ENCODE assay signal across 1 mouse cellular context in the genomic region with DNA sequence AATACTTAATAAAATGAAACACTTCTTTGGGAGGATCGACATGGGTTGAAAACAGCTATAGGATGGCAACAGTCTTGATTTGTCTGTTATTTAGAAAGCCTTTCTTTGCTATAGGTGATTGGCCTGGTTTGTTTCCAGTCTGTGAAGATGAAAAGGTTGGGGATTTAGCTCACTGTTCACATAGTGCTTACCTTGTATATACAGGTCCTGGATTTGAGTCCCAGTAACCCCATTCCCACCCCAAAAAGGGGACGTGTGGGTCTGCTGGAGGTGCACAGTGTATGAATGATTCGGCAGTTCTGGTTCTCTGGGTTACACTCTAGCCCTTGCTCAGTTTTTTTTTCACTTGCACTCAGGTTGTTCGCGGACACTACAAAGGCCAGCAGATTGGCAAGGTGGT.
TF ChIP-seq lines count a peak whose summit lies in the region.

No protein-coding gene starts in this region.

TF ChIP-seq in CH12.LX, 34 proteins besides CTCF, POLR2A, EP300 and RAD21:
- TF ChIP-seq SMC3 (IDR thresholded peaks at IDR 0.05; ENCODE audit: low read depth, low read length) (no peak), MAFK (IDR thresholded peaks at IDR 0.05; ENCODE audit: insufficient replicate concordance, low read length) (no peak), MXI1 (IDR thresholded peaks at IDR 0.05; ENCODE audit: low read depth, low read length) (no peak; the same call in 1 of the 2 replicates), RCOR1 (conservative IDR thresholded peaks at IDR 0.05; ENCODE audit: low read depth, low read length) (no peak), MEF2A (IDR thresholded peaks at IDR 0.05; ENCODE audit: borderline replicate concordance, low read depth, low read length) (no peak), USF1 (IDR thresholded peaks at IDR 0.05; ENCODE audit: low read depth, low read length) (no peak), CHD2 (IDR thresholded peaks at IDR 0.05; ENCODE audit: low read length) (no peak), TBP (conservative IDR thresholded peaks at IDR 0.05; ENCODE audit: low read depth, low read length) (no peak), NELFE (IDR thresholded peaks at IDR 0.05; ENCODE audit: low read depth, low read length) (no peak), ZNF384 (IDR thresholded peaks at IDR 0.05; ENCODE audit: low read depth, low read length) (no peak), MAX (IDR thresholded peaks at IDR 0.05; ENCODE audit: low read length) (no peak), ELF1 (IDR thresholded peaks at IDR 0.05; ENCODE audit: low read depth, low read length) (no peak), PAX5 (IDR thresholded peaks at IDR 0.05; ENCODE audit: low read length) (no peak), TCF12 (IDR thresholded peaks at IDR 0.05; ENCODE audit: low read depth, low read length) (no peak), BHLHE40 (IDR thresholded peaks at IDR 0.05; ENCODE audit: low read depth, low read length) (no peak), ETS1 (conservative IDR thresholded peaks at IDR 0.05; ENCODE audit: low read depth, low read length) (no peak), IRF4 (IDR thresholded peaks at IDR 0.05; ENCODE audit: low read depth, low read length) (no peak), ZC3H11A (IDR thresholded peaks at IDR 0.05; ENCODE audit: low read depth, low read length) (no peak)
